Mouse (Mus musculus): Measurements from ENCODE around the gene Disc1.

Gene Disc1

GRCm38 (mm10) chr8:125223031-125223753 is 169.2 kb downstream of the Disc1 start:
- DNase-seq (ENCODE audit: low spot score): peak; percentile 63

GRCm38 (mm10) chr8:125224271-125224699 is 170.3 kb downstream of the Disc1 start:
- DNase-seq (ENCODE audit: low spot score): no peak

GRCm38 (mm10) chr8:125225266-125225665 is 171.3 kb downstream of the Disc1 start:
- no peak for DNase-seq (ENCODE audit: low spot score)

- DNase-seq (ENCODE audit: low spot score): no peak
Measured at GRCm38 (mm10) chr8:125226989-125227624, 173.1 kb downstream of the Disc1 start.

- DNase-seq (ENCODE audit: low spot score): no peak
Measured at GRCm38 (mm10) chr8:125230526-125231131, 176.6 kb downstream of the Disc1 start.

- no peak for DNase-seq (ENCODE audit: low spot score)
Measured at GRCm38 (mm10) chr8:125232724-125233123, 178.7 kb downstream of the Disc1 start.

- no peak for DNase-seq (ENCODE audit: low spot score)
Measured at GRCm38 (mm10) chr8:125235898-125236835, 182.2 kb downstream of the Disc1 start.

GRCm38 (mm10) chr8:125240763-125241162 is 186.8 kb downstream of the Disc1 start:
- DNase-seq (ENCODE audit: low spot score): no peak

GRCm38 (mm10) chr8:125242382-125242781 is 188.4 kb downstream of the Disc1 start:
- no peak for DNase-seq (ENCODE audit: low spot score)

GRCm38 (mm10) chr8:125242921-125243320 is 188.9 kb downstream of the Disc1 start:
- DNase-seq (ENCODE audit: low spot score): no peak

GRCm38 (mm10) chr8:125246737-125247292 is 192.8 kb downstream of the Disc1 start:
- DNase-seq (ENCODE audit: low spot score): no peak

GRCm38 (mm10) chr8:125247349-125247748 is 193.4 kb downstream of the Disc1 start:
- DNase-seq (ENCODE audit: low spot score): no peak

GRCm38 (mm10) chr8:125252946-125253345 is 199.0 kb downstream of the Disc1 start:
- DNase-seq (ENCODE audit: low spot score): no peak

- no peak for DNase-seq (ENCODE audit: low spot score)
Measured at GRCm38 (mm10) chr8:125253505-125254180, 199.6 kb downstream of the Disc1 start.

- peak; percentile 79 for DNase-seq (ENCODE audit: low spot score)
Measured at GRCm38 (mm10) chr8:125254188-125255005, 200.4 kb downstream of the Disc1 start.

GRCm38 (mm10) chr8:125255006-125255685 is 201.2 kb downstream of the Disc1 start:
- no peak for DNase-seq (ENCODE audit: low spot score)

GRCm38 (mm10) chr8:125257660-125258059 is 203.7 kb downstream of the Disc1 start:
- no peak for DNase-seq (ENCODE audit: low spot score)

GRCm38 (mm10) chr8:125258806-125259500 is 205.0 kb downstream of the Disc1 start:
- DNase-seq (ENCODE audit: low spot score): no peak

GRCm38 (mm10) chr8:125268181-125268705 is 214.2 kb downstream of the Disc1 start:
- DNase-seq (ENCODE audit: low spot score): no peak

Measured in testis, postnatal 10 days (tissue).